Mouse (Mus musculus) cerebellum, adult 2 months (tissue): Measurements from ENCODE around the gene Rala.

Source experiments
- CTCF ChIP-seq: fragments of 200-500 bp; IDR thresholded peaks from 2 replicates; pipeline ENCODE4 v1.5.1; 2011; ENCODE audit warnings: low read depth, mild to moderate bottlenecking, control low read depth, low read length, moderate library complexity, borderline replicate concordance; ENCODE audit not compliant: insufficient read depth
- POLR2A ChIP-seq: fragments of 200-500 bp; IDR thresholded peaks from 2 replicates; pipeline ENCODE4 v1.6.1; 2011; ENCODE audit warnings: low read length, control low read depth, borderline replicate concordance; ENCODE audit not compliant: insufficient read depth

- TF ChIP-seq CTCF (no peak), POLR2A (no peak)
These were observed 10.2 kb upstream of the Rala start for GRCm38 (mm10) chr13:17954282-17954681.
